Mouse (Mus musculus) liver, embryonic 16.5 days (tissue): ENCODE measurements around the gene Shisa3. TPM values are rescaled to one million over a fixed set of nuclear protein-coding genes. Genes with fewer than 3 reads are reported as not detected.

Experiments used
- ATAC-seq: fragments of 200-750 bp; cut with Nextera tagmentation; 2 replicates; pipeline ENCODE4 v1.8.0; 2017; ENCODE audit warnings: low read depth, mild to moderate bottlenecking, moderate number of reproducible peaks, moderate library complexity
- H3K27ac ChIP-seq: fragments of 300-500 bp; sonication (generic); 2 replicates; pipeline ENCODE4 v1.5.1; 2014; ENCODE audit warnings: mild to moderate bottlenecking, low read length
- H3K27me3 ChIP-seq: fragments of 300-500 bp; sonication (generic); 2 replicates; pipeline ENCODE4 v1.6.1; 2014; ENCODE audit warnings: low read depth, low read length, mixed read lengths; ENCODE audit not compliant: control insufficient read depth, insufficient read depth
- H3K36me3 ChIP-seq: fragments of 300-500 bp; sonication (generic); 2 replicates; pipeline ENCODE4 v1.6.1; 2014; ENCODE audit warnings: mild to moderate bottlenecking; ENCODE audit not compliant: control insufficient read depth, insufficient read depth
- H3K4me1 ChIP-seq: fragments of 300-500 bp; sonication (generic); 2 replicates; pipeline ENCODE4 v1.6.1; 2014; ENCODE audit warnings: low read depth, low read length, mixed read lengths; ENCODE audit not compliant: control insufficient read depth
- H3K4me2 ChIP-seq: fragments of 300-500 bp; sonication (generic); 2 replicates; pipeline ENCODE4 v1.6.1; 2014; ENCODE audit warnings: low read depth, low read length, mixed read lengths
- H3K4me3 ChIP-seq: fragments of 300-500 bp; sonication (generic); 2 replicates; pipeline ENCODE4 v1.5.1; 2014; ENCODE audit warnings: low read depth, mild to moderate bottlenecking, low read length
- H3K9ac ChIP-seq: fragments of 300-500 bp; sonication (generic); 2 replicates; pipeline ENCODE4 v1.6.1; 2014; ENCODE audit warnings: low read depth, low read length
- H3K9me3 ChIP-seq: fragments of 300-500 bp; sonication (generic); replicated peaks from 2 replicates; pipeline ENCODE4 v1.6.1; 2016; ENCODE audit warnings: low read length; ENCODE audit not compliant: control insufficient read depth
- WGBS: fragments of 180-500 bp; shearing (Covaris S2); extraction: QIAGEN DNeasy Blood & Tissue Kit; methylation state at CpG from one replicate; pipeline ENCODE4 v1.1.7; 2014; ENCODE audit not compliant: insufficient replicate concordance; 5-methylcytosine and 5-hydroxymethylcytosine counted together
- polyA plus RNA-seq: library from polyadenylated mRNA; unstranded; fragments of >200 nt; fragmentation: Nextera tagmentation; extraction: Ambion mirVana; gene quantifications from 2 replicates; pipeline ENCODE4 v1.2.1, GENCODE M21; 2015

The Shisa3 gene
- polyA plus RNA-seq, 1 experiment from 2014 or later = 0.47 TPM

DNA sequence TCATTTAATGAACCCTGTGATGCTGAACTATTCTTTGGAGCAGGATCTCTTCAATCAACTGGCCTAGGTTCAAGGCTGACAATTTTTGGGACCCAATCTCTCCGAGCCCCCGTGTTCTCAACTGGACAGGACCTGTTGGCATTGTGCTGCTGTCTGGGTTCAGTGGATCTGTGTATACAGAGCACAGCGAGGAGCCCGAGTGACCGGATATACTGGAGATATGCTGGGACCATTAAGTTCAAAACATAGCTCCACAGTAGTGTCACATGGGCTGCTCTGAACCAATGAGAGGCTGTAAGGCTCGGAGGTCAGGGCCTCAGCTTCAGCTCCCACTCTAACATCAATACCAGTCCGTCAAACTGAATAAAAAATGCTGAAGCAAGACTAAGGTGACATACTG is 21.8 kb downstream of the Shisa3 start:
- 78% methylated on average over 7 of the region's 7 CpGs for WGBS
- Histone ChIP-seq H3K36me3 (peaks cover 3% of the 10 kb centered on the region), H3K4me1 (no peaks in the 10 kb centered on the region), H3K9me3 (no peaks in the 10 kb centered on the region), H3K27ac (no peak overlapping the region), H3K9ac (no peak overlapping the region), H3K4me3 (no peak overlapping the region), H3K4me2 (no peak overlapping the region), H3K27me3 (no peaks in the 10 kb centered on the region)
- 0 out of 2 replicates have a peak, but pooled peaks have one; percentile 13 for ATAC-seq

DNA sequence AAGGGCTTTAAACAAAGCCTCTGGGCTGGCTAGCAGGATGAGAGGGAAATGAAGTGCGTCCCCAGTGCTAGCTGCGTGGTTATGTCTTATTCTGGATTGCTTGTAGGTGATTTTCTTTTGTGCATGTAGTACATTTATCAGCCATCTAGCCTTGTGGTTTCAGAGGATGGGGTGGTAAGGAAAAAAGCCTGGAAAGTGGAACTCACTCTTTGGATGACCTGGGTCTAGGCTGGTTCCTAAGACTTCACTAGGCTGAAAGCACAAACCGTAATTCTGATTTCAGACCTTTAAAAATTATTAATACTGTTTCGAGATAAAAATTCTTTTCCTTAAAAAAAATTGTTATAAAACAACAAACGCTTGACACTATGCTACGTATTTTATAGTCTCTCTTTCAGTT is 22.2 kb downstream of the Shisa3 start:
- H3K36me3 ChIP-seq = peaks cover 3% of the 10 kb centered on the region
- no peak overlapping the region for H3K27ac ChIP-seq
- H3K9me3 ChIP-seq = no peaks in the 10 kb centered on the region
- H3K9ac ChIP-seq = no peak overlapping the region
- no peak overlapping the region for H3K4me3 ChIP-seq
- no peak overlapping the region for H3K4me2 ChIP-seq
- H3K27me3 ChIP-seq = no peaks in the 10 kb centered on the region
- 83% methylated on average over 6 of the region's 6 CpGs for WGBS
- ATAC-seq = no peak
- no peaks in the 10 kb centered on the region for H3K4me1 ChIP-seq

DNA sequence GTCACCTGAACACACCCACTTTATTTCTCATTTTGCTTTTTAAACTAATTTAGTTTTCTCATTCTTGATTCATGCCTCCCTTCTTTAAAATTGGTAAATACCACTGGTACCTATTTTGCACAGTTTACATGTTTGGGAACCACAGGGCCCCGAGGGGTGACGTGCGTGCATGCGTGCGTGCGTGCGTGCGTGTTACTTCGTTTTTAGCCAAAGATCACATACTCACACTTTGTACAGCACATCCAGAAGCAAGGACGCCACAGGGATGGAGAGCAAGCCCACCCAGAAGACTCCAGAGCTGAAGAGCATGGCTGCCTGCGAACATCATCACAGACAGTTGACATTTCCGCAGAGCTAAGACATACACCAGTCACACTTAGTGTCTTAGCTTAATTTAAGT is 23.6 kb downstream of the Shisa3 start:
- Histone ChIP-seq H3K27me3 (no peaks in the 10 kb centered on the region), H3K27ac (no peak overlapping the region), H3K9me3 (no peaks in the 10 kb centered on the region), H3K4me1 (no peaks in the 10 kb centered on the region), H3K4me2 (no peak overlapping the region), H3K36me3 (peaks cover 3% of the 10 kb centered on the region), H3K4me3 (no peak overlapping the region), H3K9ac (no peak overlapping the region)
- no peak for ATAC-seq
- WGBS = 92% methylated on average over 12 of the region's 12 CpGs

DNA sequence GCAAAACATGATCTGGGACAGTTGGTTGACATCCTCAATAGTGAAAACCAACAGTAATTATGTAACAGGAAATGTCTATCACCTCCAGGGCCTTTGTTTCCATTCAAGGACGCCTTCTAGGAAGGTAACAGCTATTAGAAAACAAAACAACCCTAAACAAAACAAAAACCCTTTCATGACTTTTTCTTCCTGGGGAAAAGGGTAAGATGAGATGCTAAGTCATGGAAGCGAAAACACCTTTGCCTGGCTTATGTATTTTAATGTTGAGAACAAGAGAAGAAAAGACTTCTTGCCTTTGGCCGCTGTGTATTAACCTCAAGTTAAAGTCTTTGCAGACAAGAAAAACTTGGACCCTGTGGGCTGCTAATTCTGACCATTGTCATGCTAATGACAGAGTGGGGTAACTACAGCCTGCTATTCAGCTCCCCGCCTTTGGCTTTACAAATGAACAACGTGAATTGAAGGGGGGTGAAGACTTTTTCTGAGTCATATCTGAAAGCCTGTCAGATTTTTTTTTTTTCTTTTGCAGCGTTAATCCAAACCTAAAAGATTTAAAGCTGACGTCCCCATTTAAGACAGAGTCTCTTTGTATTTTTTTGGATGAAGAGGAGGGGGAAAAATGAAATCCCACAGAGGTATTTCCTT is 25.6 kb downstream of the Shisa3 start:
- Histone ChIP-seq H3K9me3 (no peaks in the 10 kb centered on the region), H3K27me3 (no peaks in the 10 kb centered on the region), H3K4me3 (no peak overlapping the region), H3K4me1 (no peaks in the 10 kb centered on the region), H3K4me2 (no peak overlapping the region), H3K27ac (no peak overlapping the region), H3K36me3 (peaks cover 3% of the 10 kb centered on the region; the same call in 1 of the 2 replicates), H3K9ac (no peak overlapping the region)
- 49% methylated on average over 7 of the region's 7 CpGs for WGBS
- no peak for ATAC-seq

DNA sequence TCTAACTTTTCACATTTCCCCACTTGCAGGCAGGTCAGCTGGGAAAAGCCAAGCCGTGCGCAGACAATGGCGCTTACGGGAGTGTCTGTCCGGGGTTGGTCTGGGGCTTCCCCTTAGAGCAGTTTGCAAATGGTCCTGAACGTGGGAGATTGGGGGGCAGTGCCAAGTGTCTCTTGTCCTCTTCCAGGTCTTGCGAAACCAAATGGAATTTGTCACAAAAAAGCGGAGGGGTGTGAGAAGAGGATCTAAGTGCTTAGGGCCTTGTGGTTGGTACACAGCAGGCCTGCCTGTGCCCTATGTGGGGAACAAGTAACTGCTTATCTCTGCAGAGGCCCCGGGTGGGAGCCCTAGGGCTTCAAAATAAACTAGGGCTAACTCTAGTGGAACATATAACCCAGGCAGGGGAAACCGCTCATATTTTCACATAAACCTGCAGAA is 26.2 kb downstream of the Shisa3 start:
- Histone ChIP-seq H3K4me1 (no peaks in the 10 kb centered on the region), H3K27me3 (no peaks in the 10 kb centered on the region), H3K4me3 (no peak overlapping the region), H3K4me2 (no peak overlapping the region), H3K9me3 (no peaks in the 10 kb centered on the region), H3K27ac (no peak overlapping the region), H3K9ac (no peak overlapping the region), H3K36me3 (peaks cover 3% of the 10 kb centered on the region; the same call in 1 of the 2 replicates)
- no peak for ATAC-seq
- WGBS = 51% methylated on average over 10 of the region's 10 CpGs

DNA sequence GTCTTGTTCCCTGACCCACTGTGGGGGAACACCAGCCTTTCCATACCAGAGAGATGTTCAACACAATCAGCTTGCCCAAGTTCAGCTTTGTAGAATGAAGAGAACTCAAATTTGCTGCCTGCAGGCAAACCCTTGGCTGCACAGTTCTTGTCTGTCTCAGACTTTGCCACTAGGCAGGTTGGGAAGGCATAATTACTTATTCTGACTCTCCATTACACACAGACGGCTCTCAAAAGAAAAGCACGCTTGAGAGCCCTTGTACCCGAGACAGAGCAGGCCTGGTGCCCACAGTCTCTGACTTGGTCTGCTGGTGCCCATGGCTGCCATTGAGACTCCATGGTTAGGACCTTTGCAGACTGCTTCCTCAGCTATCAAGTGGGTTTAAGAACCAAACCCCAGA is 26.7 kb downstream of the Shisa3 start:
- Histone ChIP-seq H3K4me3 (no peak overlapping the region), H3K4me2 (no peak overlapping the region), H3K36me3 (peaks cover 3% of the 10 kb centered on the region; the same call in 1 of the 2 replicates), H3K9ac (no peak overlapping the region), H3K27ac (no peak overlapping the region), H3K27me3 (no peaks in the 10 kb centered on the region), H3K9me3 (no peaks in the 10 kb centered on the region), H3K4me1 (no peaks in the 10 kb centered on the region)
- ATAC-seq = no peak
- WGBS = 69% methylated on average over 3 of the region's 3 CpGs

DNA sequence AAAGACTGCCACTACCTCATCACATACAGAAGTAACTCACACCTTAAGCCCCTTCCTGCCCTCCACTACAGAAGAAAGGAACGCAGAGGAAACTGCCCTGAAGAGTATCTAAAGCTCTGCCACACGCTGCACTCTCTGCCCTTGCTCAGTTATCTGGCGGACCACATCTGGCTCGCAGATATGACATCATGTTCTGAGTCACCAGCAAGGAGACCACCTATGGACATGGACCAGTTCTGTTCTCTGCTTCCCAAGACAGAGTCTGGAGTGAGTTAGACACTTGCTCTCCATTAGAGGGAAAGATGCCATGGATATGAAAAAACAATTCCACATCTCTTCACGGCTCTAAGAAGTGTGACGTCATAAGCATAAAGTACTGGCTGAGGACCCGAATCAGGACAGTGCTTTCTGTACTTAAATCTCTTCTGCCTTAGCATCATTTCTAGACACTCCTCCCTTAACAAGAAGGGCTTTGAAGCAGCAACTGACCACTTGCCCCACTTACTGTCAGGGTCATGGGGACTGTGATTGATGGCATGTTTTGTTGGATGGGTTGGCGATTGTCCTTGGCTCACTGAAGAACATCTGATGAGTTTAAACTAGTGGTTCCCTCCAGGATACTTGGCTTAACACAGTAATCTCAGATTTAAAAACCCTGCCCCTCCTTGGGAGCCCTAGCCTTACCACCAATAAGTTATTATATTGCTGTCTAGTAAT is 33.1 kb downstream of the Shisa3 start:
- Histone ChIP-seq H3K36me3 (peaks cover 7% of the 10 kb centered on the region), H3K4me1 (no peaks in the 10 kb centered on the region), H3K4me3 (no peak overlapping the region), H3K9ac (no peak overlapping the region), H3K4me2 (no peak overlapping the region), H3K27me3 (no peaks in the 10 kb centered on the region), H3K9me3 (no peaks in the 10 kb centered on the region), H3K27ac (no peak overlapping the region)
- 75% methylated on average over 8 of the region's 8 CpGs for WGBS
- no peak for ATAC-seq

DNA sequence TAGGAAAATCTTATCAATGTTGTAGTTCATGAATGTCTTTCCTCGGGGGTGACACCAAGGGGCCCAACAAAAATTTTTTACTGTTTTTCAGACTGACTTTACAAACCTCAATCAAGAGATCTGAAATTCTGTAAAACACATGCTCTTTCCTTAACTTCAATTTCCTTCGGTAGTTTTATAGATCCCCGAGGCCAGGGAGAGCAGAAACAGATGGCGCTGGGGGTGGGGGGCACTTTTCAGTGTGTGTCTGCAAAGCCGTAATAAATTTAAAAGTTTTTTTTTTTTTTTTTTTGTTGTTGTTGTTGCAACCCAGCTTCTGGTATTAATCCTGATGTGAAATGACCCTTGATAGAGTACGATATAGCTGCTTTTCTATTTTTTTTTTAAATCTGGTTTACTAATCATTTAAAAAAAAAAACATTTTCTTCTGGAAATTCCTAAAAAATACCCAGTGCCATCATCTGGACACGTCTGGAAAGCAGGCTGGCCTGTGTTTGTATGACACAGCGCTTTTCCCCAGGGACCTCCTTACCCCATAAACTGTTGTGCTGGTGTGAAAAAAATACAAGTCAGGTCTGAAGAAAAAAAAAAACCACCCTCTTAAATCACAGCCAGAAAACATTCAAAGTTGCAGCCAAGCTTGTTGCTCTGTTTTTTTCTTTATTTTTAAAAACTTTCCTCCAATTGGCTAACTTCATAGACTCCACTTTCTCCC is 33.9 kb downstream of the Shisa3 start:
- no peak for ATAC-seq
- Histone ChIP-seq H3K9ac (no peak overlapping the region), H3K4me1 (no peaks in the 10 kb centered on the region), H3K27ac (no peak overlapping the region), H3K27me3 (no peaks in the 10 kb centered on the region), H3K4me2 (no peak overlapping the region), H3K4me3 (no peak overlapping the region), H3K9me3 (no peaks in the 10 kb centered on the region), H3K36me3 (peaks cover 15% of the 10 kb centered on the region)
- 78% methylated on average over 8 of the region's 8 CpGs for WGBS
